Mouse (Mus musculus) cerebellum, postnatal 4 days (tissue): ENCODE measurements around the gene Maz.

Experiments used
- DNase-seq, 2 experiments: peaks; one replicate each; pipeline ENCODE4 v3.0.0; 2022; ENCODE audit warnings: low spot score in 2 of 2, mixed read lengths in 1 of 2

Gene Maz

DNA sequence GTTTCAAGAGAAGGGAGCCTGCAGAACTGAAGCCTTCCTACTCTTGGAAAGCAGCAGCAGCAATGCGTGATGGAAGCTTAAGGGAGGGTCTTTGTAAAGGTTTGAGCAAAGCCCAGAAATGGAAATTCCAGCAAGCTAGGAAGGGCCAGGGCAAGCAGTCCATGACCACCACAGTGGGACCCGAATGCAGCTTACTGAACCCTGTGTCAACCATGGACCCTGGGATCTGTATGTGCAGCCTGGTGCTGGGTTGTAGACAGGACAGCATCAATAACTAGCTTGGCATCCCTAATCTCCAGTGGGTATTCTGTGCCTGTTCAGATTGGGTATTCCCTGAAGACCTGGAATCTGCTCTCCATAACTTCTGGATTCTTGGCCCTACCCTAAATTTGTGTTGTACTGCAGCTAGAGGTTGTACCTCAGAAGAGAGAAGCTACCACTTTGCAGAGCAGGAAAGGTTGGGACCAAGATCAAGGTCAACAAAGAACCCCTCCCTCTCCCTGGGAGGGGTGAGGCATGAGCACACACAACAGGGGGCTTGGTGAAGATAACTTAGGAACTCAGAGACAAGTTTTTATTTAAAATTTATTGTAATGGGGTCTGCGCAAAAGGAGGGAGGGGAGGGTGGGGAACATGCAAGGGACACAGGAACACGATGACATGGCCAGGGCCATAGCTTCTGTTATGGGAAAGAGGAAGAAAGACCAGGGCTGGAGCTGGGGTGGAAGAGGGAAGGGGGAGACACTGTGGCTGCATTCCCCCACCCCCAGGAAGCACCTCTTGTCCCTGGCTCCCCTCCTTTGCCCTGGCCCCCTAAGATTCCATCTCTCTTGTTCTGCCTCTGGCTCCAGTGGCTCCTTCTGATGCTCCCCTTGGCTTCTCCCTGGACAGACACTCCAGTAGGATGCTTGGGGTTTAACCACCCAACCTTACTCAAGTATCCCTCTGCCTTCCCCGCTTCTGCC lies 5.0 kb downstream of the Maz start:
- DNase-seq = no peak

DNA sequence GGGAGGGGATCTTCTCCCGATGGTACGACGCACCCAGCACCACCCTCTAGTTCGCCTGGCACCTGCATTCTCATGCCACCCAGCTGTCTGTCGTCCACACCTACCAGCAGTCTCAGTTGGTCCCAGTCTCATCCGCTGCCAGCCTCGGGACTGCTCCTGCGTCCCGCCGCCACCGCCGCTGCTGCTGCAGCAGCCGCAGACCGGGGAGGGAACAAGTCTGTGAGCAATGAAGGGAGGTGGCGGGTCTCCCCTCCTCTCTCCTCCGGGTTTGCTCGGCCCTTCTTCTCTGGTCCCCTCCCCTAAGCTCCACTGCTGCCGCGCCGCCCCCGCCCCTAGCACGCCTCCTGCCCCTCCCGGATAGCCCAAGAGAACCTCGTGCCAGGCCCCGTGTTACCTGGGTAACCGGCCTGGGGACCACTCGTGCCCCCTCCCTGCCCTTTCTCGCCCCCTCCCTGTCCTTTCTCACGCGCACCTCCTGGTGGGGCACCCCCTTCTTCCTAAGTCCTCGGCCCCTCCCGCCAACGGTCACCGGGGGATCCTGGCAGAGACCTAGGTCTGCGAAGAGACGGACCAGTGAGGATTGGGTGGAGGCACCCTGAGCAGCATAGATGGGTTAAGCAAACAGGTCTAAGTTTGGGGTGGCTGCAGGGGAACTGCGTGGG lies 5.8 kb downstream of the Maz start, which contains the start of the genes Gm42742 and Prrt2:
Gm42742 (minus strand) TSS at position 197 of the 662 bp plus-strand sequence.
Prrt2 (minus strand) TSS at position 311 of the 662 bp plus-strand sequence.
- DNase-seq = peak; percentile 38 to 65

DNA sequence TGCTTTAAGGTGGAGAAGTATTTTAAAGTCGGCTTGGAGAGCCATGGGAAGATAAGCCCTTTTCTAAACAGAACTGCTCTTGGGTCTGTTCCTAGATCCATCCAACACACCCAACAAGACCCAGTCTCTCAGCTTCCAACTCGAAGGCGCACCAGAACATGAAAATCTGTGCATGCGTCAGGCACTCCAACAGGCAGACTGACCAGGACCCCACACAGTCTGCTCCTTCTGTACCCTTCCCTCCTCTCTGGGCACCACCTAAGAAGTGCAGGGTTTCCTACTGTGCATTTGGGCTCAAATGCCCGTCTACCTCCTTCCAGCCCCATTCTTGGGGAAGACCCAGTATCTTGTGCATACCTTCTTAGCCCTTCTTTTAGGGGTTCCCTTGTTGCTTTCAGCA lies 6.3 kb downstream of the Maz start:
- DNase-seq = no peak

DNA sequence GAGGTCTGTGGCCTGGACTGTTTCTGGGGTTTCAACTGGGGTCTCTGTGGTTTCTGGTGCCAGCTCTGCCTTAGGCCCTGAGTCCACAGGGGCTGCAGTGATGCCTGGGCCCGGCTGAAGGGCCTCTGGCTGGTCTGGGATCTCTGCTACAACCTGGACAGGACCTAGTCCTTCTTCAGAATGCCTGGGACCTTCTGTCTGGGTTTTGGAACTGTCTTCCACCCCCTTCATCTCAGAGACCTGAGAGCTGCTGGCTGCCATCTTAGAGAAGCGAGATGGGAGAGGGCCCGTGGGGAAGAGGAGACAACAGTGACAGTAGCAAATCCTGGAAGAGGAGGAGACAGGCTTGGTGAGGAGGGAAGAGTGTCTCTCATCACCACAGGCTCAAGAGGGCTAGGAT lies 6.8 kb downstream of the Maz start:
- DNase-seq = no peak

DNA sequence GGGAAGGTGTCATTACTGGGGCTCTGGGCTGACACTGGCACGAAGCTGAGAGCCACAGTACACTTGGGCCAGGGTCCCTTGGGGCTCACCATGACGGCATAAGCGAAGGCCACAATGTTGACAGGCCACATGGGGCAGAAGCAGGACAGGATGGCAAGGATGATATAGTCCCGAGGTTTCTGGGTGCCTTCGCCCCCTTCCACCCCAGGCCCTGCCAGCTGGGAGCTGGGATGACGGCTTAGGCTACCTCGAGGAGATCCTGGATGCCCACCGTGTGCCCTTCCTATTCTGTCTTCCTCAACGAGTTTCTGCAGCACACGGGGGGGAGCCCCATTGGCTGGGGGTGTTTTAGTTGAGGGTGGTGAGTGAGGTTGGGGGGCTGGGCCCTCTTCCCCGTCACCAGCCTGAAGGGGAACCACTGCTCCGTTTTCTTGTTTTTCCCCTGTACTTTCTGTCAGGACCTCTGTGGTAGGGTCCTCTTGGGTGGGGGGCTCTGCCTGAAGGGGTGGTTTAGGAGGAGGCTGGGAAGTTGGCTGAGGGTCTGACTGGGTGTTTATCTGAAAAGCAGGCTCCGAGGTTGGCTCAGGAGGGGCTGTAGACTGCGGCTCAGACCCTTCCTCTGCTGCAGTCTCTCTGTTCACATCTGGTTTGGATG lies 7.4 kb downstream of the Maz start:
- DNase-seq = no peak

DNA sequence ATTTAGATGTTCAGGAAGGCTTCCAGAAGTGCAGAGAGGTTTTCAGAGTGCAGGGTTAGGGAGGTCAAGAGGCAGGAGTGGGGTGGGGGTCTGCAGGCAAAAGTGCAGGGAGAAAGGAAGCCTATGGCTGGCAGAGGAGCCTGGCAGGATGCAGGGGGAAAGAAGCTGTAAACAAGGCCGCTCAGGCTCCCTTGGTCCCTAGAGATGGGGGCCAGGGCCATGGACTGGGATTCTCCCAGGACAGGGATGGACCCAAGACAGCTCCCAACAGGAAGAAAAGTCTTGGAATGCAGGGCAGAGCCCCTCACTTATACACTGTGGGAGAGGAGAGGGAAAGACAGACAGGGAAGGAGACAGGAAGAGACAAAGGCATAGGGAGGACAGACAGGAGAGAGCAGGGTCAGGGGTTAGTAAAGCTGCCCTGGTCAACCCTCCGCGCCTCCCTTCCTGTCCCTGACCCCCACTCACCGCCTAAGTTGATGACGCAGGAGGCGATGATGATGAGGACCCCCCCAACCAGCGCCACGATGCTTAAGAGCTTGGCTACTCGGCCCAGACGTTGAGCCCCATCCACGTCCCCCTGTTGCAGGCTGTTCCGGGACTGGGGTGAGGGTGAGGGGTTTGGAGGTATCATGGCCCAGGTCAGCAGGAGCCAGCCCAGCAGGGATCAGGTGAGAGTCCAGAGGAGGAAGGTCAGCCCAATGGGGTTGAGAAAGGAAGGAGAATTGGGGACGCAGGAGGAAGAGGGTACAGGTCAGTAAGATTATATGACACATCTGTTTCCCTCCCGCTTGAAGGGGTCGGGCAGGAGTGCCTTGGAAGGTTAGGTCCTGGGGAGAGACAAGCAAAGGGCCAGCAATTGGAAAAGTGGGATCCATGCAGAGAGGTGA lies 8.2 kb downstream of the Maz start:
- no peak for DNase-seq

DNA sequence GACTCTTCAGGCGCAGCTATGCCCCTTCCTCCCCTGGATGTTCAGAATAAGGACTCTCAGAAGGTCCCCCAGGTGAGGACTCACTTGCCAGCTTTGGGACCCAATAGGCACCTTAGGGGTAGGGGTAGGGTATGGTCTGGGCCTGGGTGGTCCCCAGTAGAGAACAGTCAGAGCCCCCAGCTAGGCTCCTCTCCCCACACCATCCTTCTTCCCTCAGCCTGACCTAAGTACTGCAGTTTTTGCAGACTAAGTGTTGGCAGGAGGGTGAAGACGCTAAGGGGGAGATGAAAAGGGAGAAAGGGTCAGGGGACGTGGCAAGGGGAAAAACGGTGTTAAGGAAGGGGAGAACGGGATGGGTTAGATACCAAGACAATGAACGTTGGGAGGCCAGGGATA lies 8.9 kb downstream of the Maz start:
- DNase-seq = no peak

DNA sequence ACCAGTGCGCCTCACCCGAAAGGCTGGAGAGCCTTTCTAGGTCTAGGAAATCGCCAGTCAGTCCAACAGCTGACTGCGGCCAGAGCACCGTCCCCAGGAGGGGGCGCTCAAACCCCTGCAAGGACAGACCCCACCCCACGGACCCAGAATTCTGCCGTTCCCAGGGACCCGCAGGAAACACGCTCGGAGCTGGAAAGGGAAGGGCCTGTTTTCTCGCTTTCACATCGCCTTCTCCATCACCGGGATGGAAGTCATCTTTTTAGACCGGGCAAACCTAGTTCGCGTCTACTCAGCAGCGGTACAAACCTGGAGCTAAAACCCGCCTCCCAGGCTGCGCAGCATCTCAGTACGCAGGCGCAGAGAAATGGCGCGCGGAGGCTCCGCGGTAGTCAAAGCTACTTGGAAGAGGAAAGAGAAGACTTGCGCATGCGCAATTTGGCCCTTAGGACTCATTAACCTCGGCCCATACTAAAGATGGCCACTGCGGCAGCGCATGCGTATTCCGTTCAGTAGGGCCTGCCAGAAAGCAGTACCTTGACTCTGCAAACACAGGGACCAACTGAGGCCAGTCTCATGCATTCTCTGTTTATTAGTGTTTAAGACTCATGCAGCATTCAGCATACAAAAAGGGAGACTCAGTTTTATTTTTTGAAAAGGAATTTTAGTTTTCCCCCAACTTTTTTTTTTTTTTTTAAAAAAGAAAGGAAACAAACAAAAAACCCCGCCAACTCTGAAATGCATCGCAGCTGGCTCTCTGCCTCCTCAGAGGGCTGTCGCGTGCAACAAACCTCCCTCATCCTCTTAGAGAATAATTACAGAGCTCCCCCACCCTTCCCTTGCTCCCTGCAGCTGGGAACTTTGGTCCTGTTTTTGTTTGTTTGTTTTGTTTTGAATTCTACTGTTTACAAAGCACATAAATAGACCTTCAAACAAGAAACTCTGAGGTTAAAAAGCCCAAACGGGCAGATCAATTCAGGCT lies 9.6 kb downstream of the Maz start, which contains the start of gene Pagr1a:
Pagr1a (minus strand) TSS at position 382 of the 979 bp plus-strand sequence.
- peak; percentile 92 to 96 for DNase-seq

DNA sequence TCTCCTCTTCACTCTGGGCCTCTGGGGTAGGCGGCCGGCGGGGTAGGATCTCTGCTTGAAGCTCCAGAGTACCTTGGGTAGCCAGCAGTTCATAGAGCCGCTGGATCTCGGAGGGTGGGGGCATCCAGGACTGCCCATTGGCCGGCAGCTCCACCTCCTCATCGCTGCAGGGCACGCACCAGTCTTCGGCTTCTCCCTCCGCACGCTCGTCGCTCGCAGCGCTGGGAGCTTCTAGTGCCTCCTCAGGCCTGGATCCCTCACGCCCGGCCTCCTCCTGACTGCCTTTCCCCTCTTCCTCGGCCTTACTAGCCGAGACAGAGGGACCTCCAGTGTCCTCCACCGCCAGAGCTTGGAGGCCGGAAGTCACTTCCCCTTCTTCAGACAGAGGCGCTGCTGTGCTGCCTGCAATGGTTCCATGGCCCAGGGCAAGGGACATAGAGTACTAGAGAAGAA lies 10.3 kb downstream of the Maz start:
- DNase-seq = peak in 1 of 2 experiments; percentile 59

DNA sequence TGATC lies 10.6 kb downstream of the Maz start, which contains the start of gene Pagr1b:
Pagr1b (minus strand) TSS at position 4 of the 5 bp plus-strand sequence.
- no peak for DNase-seq

DNA sequence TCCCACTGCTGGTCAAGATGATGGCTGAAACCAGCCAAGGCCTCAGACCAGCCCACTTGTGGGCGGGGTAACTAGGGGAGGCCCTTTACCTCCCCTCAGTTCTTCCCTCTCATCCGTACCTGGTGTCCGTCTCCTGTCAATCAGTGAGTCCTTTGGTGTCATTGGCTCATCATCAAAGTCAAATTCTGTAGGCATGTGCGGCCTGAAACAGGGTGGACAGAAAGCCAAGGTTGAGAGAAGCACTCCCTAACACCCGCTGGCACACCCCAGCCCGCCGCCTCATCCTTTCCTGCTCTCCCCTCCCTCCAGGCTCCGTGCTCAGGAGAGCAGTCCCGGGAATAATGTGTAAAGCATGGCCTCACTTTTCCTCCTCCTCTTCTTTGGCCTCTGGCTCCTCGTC lies 10.8 kb downstream of the Maz start:
- DNase-seq = no peak

DNA sequence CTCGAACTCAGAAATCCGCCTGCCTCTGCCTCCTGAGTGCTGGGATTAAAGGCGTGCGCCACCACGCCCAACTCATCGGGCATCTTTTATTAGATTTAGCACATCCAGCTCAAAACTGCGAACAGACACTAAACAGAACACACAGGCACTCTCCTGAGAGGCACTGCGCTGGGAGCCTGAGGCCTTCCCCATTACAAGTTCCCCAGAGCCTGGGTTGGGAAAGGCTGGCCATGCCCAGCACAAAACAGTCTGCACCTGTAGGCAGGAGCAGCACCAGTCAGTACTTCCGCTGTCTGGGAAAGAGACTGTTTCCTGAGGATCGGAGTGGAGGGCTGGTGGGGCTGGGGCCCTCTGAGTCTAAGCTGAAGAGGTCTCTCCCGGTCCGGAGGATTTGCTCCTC lies 11.8 kb downstream of the Maz start:
- DNase-seq = no peak

DNA sequence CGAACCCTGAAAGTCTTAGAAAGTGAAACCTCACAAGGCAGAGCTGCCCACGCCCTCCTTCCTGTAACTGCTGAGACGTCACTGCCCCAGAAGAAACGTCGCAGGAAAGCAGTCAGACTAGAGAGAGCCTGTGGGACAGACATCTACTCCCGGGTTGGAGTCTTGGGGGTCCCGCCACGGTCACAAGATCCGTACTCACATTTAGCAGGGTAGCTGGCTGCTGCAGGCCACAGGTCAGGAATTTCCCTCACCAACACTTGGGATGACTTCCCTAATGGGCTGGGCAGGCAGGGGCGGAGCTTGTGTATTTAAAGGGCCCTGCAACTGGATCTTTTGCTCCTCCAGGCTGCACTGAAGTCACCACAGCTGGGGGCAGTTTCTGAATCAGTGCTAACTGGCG lies 12.5 kb downstream of the Maz start, which contains the start of gene Mvp:
Mvp (minus strand) TSS at position 302 of the 400 bp plus-strand sequence.
- no peak for DNase-seq

DNA sequence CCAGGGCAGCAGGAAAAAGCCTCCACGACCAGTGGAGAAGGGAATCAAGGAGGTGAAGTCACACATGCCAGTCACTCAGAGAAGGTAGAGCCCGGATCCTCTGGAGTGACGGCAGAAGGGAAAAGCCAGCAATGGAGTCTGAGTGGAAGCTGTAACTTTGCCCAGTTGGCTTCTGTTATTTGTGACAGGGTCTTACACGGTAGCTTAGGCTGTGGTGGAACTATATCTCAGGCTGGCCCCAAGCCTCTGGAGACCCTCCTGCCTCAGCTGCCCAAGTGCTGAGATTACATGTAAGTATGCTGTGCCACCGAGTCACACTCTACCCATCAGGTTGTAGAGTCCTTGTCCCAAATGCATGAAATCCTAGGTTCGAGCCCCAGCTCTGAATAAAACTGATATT lies 13.5 kb downstream of the Maz start:
- DNase-seq = no peak

DNA sequence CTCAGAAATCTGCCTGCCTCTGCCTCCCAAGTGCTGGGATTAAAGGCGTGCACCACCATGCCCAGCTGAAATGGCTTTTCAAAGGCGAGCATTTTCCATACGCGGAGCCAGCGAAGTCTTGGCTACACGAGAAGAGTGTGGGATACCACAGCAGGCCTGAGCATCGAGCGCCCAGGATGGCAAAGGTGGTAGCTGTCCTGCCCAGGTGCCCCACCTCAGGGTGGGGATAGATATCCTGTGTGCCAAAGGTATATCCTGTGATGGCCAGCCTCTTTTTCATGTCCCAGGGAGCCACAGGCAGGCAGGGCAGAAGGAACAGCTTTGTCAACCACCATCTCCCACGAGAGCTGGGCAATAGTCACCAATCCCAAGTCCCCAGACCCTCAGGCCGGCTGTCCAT lies 14.0 kb downstream of the Maz start:
- no peak for DNase-seq

DNA sequence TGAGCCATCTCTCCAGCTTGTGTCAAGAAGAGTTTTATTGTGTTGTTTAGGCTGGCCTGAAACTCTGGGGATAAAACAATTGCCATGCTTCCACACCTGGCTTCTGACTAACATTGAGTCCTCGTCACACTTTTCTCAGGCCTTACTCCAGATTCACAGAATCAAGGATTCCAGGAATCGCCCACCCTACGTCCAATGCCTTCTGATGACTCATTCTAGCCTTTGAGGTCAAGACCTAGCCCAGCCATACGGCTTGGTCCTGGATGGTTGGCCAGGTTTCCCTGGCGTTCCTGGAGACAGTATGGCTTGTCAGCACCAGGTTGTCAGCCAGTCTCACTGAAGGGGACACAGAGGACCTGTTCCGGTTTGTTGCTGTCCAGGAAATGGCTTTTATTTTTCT lies 14.5 kb downstream of the Maz start:
- DNase-seq = no peak

DNA sequence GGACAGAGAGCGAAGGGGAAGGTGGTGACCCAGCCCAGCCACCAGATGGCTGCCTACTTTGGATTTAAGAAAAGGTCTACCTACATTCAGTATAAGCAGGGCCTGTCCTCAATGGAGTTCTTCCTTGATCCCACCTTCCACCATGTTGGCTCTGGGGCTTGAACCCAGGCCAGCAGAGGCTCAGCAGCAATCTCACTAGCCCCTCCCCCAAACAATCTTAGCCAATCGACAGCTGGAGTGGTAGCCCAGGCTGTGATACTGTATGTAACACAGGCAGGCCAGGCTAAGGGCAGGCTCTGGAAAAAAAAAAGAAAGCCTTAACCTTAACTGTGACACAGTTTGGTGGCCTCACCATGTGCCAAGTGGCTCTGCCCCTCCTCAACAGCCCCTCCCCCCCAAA lies 15.1 kb downstream of the Maz start:
- DNase-seq = no peak

DNA sequence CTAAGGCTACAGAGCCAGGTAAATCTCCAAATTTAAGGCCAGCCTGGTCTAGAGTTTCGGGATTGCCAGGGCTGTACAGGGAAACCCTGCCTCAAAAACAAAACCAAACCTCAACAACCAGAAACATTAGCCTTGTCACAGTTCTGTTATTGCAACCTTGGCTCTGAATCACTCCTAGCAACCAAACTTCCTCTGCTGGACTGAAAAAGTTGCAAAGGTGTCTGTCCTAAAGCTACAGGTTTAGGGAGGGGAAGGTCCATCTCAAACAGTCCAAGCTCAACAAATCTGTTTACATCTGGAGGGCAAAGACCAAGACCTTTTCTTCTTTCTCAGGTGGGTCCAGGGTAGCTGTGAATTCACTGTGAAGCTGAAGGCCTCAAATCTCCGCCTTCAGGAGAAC lies 15.8 kb downstream of the Maz start:
- DNase-seq = no peak

DNA sequence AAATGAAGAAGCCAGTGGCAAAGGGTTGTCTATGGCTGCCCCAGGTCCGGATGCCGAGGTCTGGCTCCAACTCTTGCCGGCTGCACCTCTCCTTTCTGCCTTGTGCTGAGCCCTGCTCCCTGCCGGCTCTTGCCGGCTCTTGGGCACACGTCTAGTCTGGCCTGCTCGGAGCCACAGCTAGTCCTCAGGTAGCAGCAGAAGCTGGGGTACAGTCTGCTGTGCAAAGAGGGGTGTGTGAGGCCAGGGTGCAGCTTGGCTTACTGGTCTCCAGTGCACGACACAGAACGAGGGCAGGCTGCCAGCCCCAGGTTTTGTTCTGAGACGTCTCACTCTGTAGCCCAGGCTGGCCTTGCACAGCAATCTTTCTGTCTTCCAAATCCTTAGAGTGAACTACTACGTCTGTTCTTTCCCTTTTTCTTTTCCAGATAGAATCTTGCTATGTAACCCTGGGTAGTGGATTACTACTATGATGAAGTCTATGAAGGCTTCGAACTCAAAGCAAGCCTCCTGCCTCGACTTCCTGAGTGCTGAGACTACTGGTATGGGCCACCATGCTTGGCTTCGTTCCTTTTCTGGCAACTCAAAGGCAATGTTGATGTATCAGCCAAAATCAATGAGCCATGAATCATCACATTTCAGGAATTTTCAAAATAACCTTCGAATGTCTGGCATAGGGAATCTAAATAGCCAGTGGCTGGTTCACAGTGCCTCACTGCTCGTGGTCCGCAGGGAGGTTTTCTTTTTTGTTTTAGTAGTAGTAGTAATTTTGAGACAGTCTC lies 17.3 kb downstream of the Maz start:
- DNase-seq = no peak
